Mouse (Mus musculus) lung, postnatal 0 days (tissue): ENCODE results near the gene Fyb2.

Experiments
- CTCF ChIP-seq: IDR thresholded peaks from 2 replicates; pipeline ENCODE4 v1.5.1; 2016; ENCODE audit warnings: antibody characterized with exemption, mild to moderate bottlenecking
- EP300 ChIP-seq: IDR thresholded peaks from 2 replicates; pipeline ENCODE4 v1.6.1; 2016; ENCODE audit warnings: antibody characterized with exemption, mild to moderate bottlenecking, control low read depth

DNA sequence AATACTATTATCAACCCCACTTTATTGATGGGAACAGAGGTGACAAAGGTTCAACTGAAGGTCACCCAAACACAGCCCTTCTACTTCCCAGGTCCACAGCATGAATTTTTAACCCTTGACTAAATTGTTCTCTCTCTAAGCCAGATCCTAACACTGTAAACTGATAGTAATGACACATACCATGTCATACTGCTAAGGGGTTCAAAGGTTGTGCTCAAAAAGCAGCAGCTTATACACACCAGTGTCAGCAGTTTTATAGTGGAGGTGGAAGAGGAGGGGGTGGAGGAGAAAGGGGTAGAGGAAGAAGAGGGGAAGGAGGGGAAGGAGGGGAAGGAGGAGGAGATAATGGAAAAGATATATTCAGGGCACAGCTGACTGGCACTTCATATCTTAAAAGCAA is 20.4 kb downstream of the Fyb2 start:
- TF ChIP-seq EP300 (no peak), CTCF (no peak)
